Mouse (Mus musculus) intestine, postnatal 0 days (tissue): ENCODE results near the gene Cd93. TPM values are rescaled to one million over a fixed set of nuclear protein-coding genes. Genes with fewer than 3 reads are reported as not detected.
A peak's percentile ranks its signal among the peaks of the same experiment; 100 is the strongest.

Source experiments
- ATAC-seq: fragments of 200-750 bp; cut with Nextera tagmentation; 2 replicates; pipeline ENCODE4 v1.8.0; 2017; ENCODE audit warnings: mild to moderate bottlenecking, moderate TSS enrichment, moderate library complexity
- H3K27ac ChIP-seq: fragments of 300-500 bp; sonication (generic); 2 replicates; pipeline ENCODE4 v1.5.1; 2014; ENCODE audit warnings: mild to moderate bottlenecking, low read depth, low read length, moderate library complexity
- H3K27me3 ChIP-seq: fragments of 300-500 bp; sonication (generic); replicated peaks from 2 replicates; pipeline ENCODE4 v1.6.1; 2014; ENCODE audit warnings: low read length, mixed read lengths; ENCODE audit not compliant: control insufficient read depth, insufficient read depth
- H3K36me3 ChIP-seq: fragments of 300-500 bp; sonication (generic); 2 replicates; pipeline ENCODE4 v1.6.1; 2014; ENCODE audit warnings: mild to moderate bottlenecking, moderate library complexity; ENCODE audit not compliant: control insufficient read depth, insufficient read depth
- H3K4me1 ChIP-seq: fragments of 300-500 bp; sonication (generic); replicated peaks from 2 replicates; pipeline ENCODE4 v1.6.1; 2014; ENCODE audit warnings: antibody characterized with exemption, low read length, mixed read lengths; ENCODE audit not compliant: control insufficient read depth, insufficient read depth
- H3K4me2 ChIP-seq: fragments of 300-500 bp; sonication (generic); replicated peaks from 2 replicates; pipeline ENCODE4 v1.6.1; 2014; ENCODE audit warnings: low read depth, mild to moderate bottlenecking, moderate library complexity
- H3K4me3 ChIP-seq: fragments of 300-500 bp; sonication (generic); 2 replicates; pipeline ENCODE4 v1.5.1; 2014; ENCODE audit warnings: low read depth, low read length
- H3K9ac ChIP-seq: fragments of 300-500 bp; sonication (generic); 2 replicates; pipeline ENCODE4 v1.6.1; 2014; ENCODE audit warnings: mild to moderate bottlenecking, low read depth, low read length
- H3K9me3 ChIP-seq: fragments of 300-500 bp; sonication (generic); 2 replicates; pipeline ENCODE4 v1.6.1; 2016; ENCODE audit warnings: mixed run types; ENCODE audit not compliant: control insufficient read depth
- CTCF ChIP-seq: sonication (generic); IDR thresholded peaks from 2 replicates; pipeline ENCODE4 v1.5.1; 2016; ENCODE audit warnings: low read depth, mild to moderate bottlenecking, control low read depth, antibody characterized with exemption, moderate library complexity
- WGBS: fragments of 180-500 bp; shearing (Covaris S2); extraction: QIAGEN DNeasy Blood & Tissue Kit; methylation state at CpG from one replicate; pipeline ENCODE4 v1.1.7; 2014; 5-methylcytosine and 5-hydroxymethylcytosine counted together
- polyA plus RNA-seq: library from polyadenylated mRNA; unstranded; fragments of >200 nt; fragmentation: Nextera tagmentation; extraction: Ambion mirVana; gene quantifications from 2 replicates; pipeline ENCODE4 v1.2.1, GENCODE M21; 2015

Cd93 gene
- polyA plus RNA-seq, 1 experiment from 2014 or later, result 4.8 TPM

GRCm38 (mm10) chr2:148478141-148478701 lies 34.9 kb upstream of the Cd93 start:
- WGBS, result 34% methylated on average over 3 of the region's 3 CpGs
- H3K9me3 ChIP-seq, result no peaks in the 10 kb centered on the region
- peak; percentile 70 for ATAC-seq
- no peaks in the 10 kb centered on the region for H3K4me1 ChIP-seq
- no peak overlapping the region for H3K27ac ChIP-seq
- no peak overlapping the region for H3K4me3 ChIP-seq
- H3K4me2 ChIP-seq, result no peak overlapping the region
- H3K9ac ChIP-seq, result no peak overlapping the region
- H3K36me3 ChIP-seq, result no peaks in the 10 kb centered on the region
- TF ChIP-seq CTCF, result no peak
- no peaks in the 10 kb centered on the region for H3K27me3 ChIP-seq

GRCm38 (mm10) chr2:148477346-148477745 lies 34.0 kb upstream of the Cd93 start:
- ATAC-seq, result no peak
- Histone ChIP-seq H3K4me2 (no peak overlapping the region), H3K9ac (no peak overlapping the region), H3K4me1 (no peaks in the 10 kb centered on the region), H3K9me3 (no peaks in the 10 kb centered on the region), H3K27ac (no peak overlapping the region), H3K27me3 (no peaks in the 10 kb centered on the region), H3K36me3 (no peaks in the 10 kb centered on the region), H3K4me3 (no peak overlapping the region)
- TF ChIP-seq CTCF, result no peak
- WGBS, result 84% methylated on average over 2 of the region's 2 CpGs

GRCm38 (mm10) chr2:148476576-148476975 lies 33.2 kb upstream of the Cd93 start:
- H3K36me3 ChIP-seq, result no peaks in the 10 kb centered on the region
- no peaks in the 10 kb centered on the region for H3K27me3 ChIP-seq
- no peaks in the 10 kb centered on the region for H3K9me3 ChIP-seq
- no peak for TF ChIP-seq CTCF
- no peak overlapping the region for H3K4me3 ChIP-seq
- no peak overlapping the region for H3K9ac ChIP-seq
- WGBS, result 57% methylated on average over 4 of the region's 4 CpGs
- no peak for ATAC-seq
- H3K4me2 ChIP-seq, result no peak overlapping the region
- no peak overlapping the region for H3K27ac ChIP-seq
- H3K4me1 ChIP-seq, result no peaks in the 10 kb centered on the region

- WGBS, result 66% methylated on average over 5 of the region's 5 CpGs
- Histone ChIP-seq H3K36me3 (no peaks in the 10 kb centered on the region), H3K9me3 (no peaks in the 10 kb centered on the region), H3K4me2 (no peak overlapping the region), H3K27me3 (no peaks in the 10 kb centered on the region), H3K9ac (no peak overlapping the region), H3K27ac (no peak overlapping the region), H3K4me1 (no peaks in the 10 kb centered on the region), H3K4me3 (no peak overlapping the region)
- ATAC-seq, result no peak
- TF ChIP-seq CTCF, result no peak
Measured at GRCm38 (mm10) chr2:148475879-148476495, 32.6 kb upstream of the Cd93 start.

GRCm38 (mm10) chr2:148469341-148470238 lies 26.2 kb upstream of the Cd93 start:
- ATAC-seq, result no peak
- no peaks in the 10 kb centered on the region for H3K27me3 ChIP-seq
- no peak overlapping the region for H3K4me2 ChIP-seq
- H3K9me3 ChIP-seq, result no peaks in the 10 kb centered on the region
- no peaks in the 10 kb centered on the region for H3K4me1 ChIP-seq
- no peak for TF ChIP-seq CTCF
- no peak overlapping the region for H3K27ac ChIP-seq
- H3K4me3 ChIP-seq, result no peak overlapping the region
- no peak overlapping the region for H3K9ac ChIP-seq
- no peaks in the 10 kb centered on the region for H3K36me3 ChIP-seq
- WGBS, result 38% methylated on average over 6 of the region's 7 CpGs

GRCm38 (mm10) chr2:148467921-148468440 lies 24.6 kb upstream of the Cd93 start:
- Histone ChIP-seq H3K27me3 (no peaks in the 10 kb centered on the region), H3K4me3 (no peak overlapping the region), H3K27ac (peak overlapping the region; percentile 21; the same call in 1 of the 2 replicates), H3K4me1 (no peaks in the 10 kb centered on the region), H3K4me2 (no peak overlapping the region), H3K9ac (no peak overlapping the region), H3K36me3 (no peaks in the 10 kb centered on the region), H3K9me3 (no peaks in the 10 kb centered on the region)
- 76% methylated on average over 3 of the region's 3 CpGs for WGBS
- TF ChIP-seq CTCF, result no peak
- no peak for ATAC-seq
